Mouse (Mus musculus): ENCODE data around the gene Acsbg2.

- TF ChIP-seq CTCF (IDR thresholded peaks at IDR 0.05; ENCODE audit: low read depth), result no peak
- no peak for TF ChIP-seq EP300 (optimal IDR thresholded peaks at IDR 0.05)
Measured at GRCm38 (mm10) chr17:56906166-56906565, 31.9 kb upstream of the Acsbg2 start.

Measured in stomach, postnatal 0 days (tissue).